Mouse (Mus musculus) regulatory T cell (primary cell): ENCODE measurements around the gene Slc36a2.
"Not testable (repeated sequence)": the region's sequence is repeated elsewhere in the genome, so short reads cannot be mapped to it uniquely, and the experiment has no call there.

Experiments used
- in situ Hi-C: fragments of 300-600 bp; cut with MboI, MseI; formaldehyde crosslinking; loops from one replicate; pipeline ENCODE4 v1.15.1; 2025; ENCODE audit warnings: high pct_unique_total_duplicates

Gene Slc36a2

DNA sequence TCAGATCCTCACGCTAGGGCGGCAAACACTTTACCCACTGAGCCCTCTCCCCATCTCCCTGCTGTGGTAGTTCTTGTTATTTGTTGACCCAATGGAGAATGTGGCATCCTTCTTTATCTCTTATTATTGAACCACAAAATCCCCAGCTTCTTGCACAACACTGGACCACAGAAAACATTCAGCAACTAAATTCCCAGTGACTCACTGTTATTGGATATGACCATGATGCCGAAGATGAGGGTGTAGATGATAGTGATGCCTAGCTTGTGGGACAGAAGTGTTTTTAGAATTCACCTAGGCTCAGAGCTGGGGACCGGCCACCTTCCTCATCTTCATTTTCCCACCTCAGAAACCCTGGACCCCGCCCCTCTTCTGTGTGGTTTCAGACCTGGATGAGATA, 50.0 kb downstream of the Slc36a2 start:
- in situ Hi-C loops: no loop called here

DNA sequence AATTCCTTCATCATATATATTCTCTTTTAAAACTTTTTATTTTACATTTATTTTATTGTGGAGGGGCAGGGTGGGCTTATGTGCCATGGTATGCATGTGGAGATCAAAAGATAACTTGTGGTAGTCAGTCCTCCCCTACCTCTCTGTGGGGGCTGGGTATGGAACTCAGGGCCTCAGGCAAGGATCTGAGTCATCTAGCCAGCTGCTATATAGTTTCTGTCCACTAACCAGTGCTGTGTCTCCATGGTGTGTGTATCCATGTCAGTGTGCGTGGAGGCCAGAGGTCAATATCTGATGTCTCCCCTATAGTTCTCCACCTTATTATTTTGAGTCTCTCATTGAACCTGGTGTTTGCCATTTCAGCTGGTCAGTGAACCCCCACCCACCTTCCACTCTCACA, 50.5 kb downstream of the Slc36a2 start:
- in situ Hi-C loops: no loop called here

DNA sequence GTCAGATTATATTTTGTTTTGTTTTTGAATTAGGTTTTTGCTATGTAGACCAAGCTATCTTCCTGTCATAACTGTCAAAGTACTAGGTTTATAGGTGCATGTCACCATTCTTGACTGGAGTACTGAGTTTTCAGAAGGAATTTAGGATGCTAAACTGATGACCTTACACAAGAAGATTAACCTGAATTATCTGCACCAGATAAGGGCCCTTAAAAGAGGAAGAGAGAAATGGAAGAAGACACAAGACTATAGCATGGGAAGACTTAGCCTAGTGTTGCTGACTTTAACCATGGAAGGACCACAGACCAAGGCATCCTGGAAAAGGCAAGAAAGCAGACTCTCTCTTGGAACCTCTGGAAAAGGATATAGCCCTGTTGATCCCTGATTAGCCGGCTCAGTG, 51.7 kb downstream of the Slc36a2 start:
- in situ Hi-C loops: no loop called here

DNA sequence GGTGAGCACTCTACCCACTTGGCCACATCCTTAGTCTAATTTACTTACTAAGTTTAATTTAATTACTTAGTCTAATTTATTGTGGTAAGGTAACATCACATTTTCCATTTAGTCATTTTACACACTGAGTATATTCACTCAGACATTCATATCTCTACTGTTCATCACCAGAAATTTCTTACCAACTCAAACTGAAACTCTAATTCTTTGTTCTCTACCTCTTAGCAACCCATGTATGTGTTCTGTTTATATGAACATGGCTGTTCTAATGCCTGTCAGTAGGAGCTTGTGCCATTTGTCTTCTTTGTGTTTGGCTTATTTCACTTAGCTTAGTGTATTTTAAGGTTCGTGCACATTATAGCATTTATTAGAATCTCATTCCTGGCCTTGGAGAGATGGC, 52.9 kb downstream of the Slc36a2 start:
- in situ Hi-C loops: no loop called here

DNA sequence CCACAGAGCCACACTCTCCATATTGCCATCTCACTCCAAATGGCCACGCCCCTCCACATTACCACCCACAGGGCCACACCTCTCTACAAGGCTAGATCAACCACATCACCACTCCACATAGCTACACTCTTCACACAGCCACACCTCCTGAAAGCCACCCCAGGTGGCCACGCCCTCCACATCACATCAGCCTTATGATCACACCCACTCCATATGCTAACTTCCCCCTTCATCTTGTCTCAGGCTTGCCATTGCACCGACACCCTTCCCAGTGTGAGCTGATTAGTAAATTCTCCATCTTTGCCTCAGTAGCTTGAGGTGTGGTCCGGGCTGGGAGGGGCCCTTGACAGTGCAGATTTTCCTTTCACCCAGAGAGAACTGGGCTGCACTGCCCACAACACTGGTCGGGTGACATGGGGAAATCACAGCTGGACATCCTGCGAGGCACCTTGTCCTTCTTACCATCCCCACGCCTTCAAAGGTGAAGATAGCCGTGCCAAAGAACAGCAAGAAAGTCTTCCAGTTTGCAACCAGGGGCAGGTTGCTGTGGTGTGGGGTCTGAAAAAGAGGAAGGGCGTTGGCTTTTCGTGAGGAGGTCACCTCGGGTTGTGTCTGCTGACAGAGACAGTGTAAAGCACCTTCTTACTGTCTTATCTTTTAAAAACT, 53.7 kb downstream of the Slc36a2 start:
- in situ Hi-C loops: no loop called here

DNA sequence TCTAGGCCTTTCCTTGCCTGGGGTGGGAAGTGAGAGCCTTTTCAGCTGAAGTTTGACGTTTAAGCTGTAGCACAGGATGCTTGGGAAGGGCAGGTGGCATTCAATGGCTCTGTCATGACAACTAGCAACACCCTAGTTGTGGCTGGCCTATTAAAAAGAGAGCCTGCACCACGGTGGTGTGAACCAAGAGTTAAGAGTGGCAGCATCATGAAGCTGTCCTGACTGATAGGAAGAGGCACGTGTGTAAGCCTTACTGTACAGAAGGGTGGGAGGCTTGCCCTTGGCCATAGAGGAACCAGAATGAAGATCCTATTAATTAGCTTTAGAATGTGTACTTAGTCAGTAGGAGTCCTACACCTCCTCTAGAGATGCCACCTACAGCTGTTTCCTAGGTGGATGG, 56.5 kb downstream of the Slc36a2 start:
- in situ Hi-C loops: no loop called here

DNA sequence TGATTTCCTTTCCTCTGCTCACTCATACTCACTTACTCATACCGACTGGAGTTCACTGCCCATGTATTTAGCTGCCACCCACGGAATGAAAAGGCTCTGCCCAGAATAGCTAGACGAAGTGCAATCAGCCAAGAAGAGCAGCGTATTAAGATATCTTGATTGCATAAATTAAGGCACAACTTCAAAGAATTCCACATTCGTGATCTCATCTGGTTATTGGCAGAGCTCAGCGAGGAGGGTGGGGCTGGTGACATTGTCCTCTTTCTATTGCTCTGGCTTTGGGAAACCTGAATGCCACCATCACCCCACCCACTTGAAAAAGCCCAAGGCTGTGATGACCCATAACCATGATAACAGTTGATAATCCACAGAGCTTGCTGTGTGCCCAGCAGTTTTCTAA, 56.9 kb downstream of the Slc36a2 start:
- in situ Hi-C loops: no loop called here

DNA sequence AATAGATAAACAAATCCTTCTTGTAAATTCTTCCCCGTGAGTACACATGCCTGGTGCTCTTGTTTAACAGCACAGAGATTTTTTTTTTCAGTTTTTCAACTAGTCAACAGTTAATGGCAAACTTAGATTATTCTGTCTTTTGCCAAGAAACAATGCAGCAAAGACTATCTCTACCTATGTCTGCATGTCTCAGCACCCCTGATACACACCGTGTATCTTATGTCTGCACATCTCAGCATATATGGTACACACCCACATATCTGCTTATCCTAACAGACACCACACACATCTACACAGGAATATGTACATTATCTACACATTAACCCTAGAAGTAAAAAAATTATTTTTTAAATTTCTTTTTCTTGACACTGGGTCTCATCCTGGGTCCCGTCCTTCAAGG, 58.2 kb downstream of the Slc36a2 start:
- in situ Hi-C loops: no loop called here

DNA sequence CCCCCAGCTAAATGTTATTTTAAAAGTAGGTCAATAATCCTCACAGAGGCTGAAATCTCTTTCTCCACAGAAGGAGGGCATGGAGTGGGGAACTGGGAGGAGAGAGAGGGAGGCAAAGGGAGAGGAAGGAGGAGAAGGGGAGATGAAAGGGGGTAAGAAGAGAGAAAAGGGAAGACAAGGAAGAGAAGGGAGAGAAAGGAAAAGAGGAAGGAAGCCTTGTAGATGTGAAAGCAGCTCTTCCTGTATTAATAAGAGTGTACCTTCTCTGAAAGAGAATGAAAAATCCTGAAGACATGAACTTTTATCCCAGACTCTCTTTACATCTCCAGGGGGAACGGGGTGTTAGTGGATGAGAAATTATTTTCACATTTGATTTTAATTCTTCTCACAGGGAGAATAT, 63.4 kb downstream of the Slc36a2 start:
- in situ Hi-C loops: no loop called here

DNA sequence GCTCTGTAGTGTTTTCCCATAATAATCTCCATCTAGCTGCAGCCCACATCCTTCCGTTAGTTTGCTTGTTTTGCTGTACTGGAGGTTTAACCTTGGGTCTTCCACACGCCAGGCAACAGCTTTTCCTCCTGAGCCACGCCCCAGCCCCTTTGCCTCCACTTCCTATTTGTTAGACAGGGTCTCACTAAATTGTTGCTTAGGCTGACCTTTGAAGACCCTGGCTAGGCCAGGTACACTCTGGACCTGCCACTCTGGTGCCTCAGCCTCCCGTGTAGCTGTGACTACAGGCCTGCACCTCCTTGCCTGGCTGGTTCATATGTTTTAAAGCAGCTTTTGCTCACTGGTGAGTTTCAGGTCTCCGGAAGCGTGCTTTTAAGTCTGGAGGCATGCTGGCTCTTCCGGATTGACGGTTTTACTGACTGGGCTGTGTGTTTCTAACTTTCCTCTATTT, 64.0 kb downstream of the Slc36a2 start:
- in situ Hi-C loops: no loop called here

DNA sequence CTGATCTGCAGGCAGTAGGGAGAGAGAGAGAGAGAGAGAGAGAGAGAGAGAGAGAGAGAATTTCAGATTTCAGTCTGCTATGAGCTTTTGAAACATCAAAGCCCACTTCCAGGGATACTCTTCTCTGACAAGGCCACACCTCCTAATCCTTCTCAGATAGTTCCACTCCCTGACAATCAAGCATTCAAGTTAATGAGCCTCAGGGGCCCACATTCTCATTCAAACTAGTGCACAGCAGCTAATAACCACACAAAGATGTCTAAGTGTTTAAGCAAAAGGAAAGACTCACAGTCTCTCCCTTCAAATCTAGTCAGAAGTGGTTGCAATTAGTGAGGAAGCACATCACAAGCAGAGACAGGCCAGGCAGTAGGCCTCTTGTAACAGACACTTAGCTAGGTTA, 64.6 kb downstream of the Slc36a2 start:
- in situ Hi-C loops: no loop called here

DNA sequence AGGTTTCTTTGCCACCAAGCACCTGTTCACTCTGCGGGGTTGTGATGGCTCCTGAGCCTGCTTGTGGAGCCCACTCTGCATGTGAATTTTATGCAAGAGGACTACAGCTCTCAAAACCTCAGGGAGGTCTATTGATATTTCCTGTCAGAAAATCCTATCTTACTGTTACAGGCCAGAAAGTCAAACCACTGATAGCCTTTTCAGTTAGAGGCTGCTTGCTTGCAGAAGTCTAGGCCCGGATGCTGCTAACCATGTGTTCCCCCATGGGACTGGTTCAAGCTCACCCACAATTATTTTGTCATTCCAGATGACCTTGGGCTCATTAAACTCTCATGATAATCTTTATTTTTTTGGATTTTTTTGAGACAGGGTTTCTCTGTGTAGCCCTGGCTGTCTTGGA, 67.8 kb downstream of the Slc36a2 start:
- in situ Hi-C loops: no loop called here

DNA sequence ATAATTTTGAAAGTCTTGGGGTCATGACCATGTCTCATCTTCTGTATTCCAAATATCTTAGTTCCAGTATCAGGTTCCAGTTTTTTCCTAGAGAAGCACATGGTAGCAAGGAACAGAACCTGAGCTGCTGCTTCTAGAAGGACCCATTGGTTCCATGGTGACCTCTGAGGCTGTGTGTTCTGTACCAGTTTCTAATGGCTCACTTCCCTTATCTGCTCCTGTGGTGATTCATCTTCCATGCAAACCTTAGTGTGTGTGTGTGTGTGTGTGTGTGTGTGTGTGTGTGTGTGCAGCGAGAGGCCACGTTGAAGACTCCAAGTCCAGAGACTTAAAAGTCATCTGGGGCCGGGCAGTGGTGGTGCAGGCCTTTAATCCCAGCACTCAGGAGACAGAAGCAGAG, 68.9 kb downstream of the Slc36a2 start:
- in situ Hi-C loops: no loop called here

DNA sequence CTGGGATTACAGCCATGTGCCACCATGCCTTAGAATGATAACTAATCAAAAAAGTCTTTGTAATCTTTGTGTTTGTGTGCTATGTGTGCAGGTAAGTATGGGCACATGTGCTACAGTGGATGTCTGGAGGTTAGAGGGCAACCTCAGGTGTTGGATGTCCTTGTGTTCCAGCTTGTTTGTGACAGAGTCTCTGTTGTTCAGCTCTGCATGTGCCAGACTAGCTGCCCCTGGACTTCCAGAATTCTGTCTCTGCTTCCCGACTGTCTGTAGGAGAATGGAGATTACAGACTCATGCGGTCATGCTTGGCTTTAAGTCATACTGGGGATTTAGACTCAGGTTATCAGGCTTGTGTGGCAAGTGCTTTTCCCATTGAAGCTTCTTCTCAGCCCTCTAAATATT, 70.6 kb downstream of the Slc36a2 start:
- in situ Hi-C loops: no loop called here

DNA sequence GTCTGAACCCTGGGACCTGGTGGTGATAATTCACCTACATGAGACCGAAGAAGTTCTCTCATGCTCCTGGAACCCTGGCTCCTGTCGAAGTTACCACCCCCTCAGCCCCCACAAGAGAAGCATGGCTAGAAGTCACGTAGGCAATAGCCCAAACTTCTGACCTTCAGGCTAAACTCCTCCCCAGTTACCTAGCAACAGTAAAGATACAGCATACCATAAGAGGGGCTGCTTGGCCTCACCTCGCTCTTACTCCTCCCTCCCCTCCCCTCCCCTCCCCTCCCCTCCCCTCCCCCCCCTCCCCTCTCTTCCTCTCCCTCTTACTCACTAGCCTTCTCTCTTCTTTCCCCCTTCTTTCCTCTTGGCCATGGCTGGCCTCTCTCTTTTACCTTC, 71.0 kb downstream of the Slc36a2 start:
- in situ Hi-C loops: not testable (repeated sequence)

DNA sequence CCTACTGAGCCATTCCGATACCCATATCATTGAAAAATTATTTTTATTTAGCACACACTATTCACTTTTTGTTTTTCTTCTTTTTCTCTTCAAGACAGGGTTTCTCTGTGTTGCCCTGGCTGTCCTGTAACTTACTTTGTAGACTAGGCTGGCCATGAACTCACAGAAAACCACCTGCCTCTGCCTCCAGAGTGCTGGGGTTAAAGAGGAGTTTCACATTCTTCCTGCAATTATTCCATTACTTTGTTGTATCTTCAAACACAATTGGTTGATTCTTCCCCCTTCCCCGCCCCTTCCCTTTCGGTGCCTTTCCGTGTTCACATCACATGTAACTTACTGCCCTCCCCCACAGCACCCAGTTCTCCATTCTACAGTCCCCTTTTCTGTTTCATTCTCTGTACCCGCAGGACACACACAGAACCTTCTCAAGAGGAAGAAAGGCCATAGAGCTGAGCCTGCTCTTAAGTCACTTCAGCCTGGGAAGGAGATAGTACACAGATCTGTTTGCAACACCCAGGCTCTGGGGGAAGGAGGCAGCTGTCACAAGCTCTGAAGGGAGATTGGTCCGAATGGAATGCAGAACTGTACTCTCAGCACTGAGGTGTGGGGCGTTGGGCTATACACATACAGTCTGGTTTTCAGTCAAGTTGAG, 71.5 kb downstream of the Slc36a2 start:
- in situ Hi-C loops: no loop called here

DNA sequence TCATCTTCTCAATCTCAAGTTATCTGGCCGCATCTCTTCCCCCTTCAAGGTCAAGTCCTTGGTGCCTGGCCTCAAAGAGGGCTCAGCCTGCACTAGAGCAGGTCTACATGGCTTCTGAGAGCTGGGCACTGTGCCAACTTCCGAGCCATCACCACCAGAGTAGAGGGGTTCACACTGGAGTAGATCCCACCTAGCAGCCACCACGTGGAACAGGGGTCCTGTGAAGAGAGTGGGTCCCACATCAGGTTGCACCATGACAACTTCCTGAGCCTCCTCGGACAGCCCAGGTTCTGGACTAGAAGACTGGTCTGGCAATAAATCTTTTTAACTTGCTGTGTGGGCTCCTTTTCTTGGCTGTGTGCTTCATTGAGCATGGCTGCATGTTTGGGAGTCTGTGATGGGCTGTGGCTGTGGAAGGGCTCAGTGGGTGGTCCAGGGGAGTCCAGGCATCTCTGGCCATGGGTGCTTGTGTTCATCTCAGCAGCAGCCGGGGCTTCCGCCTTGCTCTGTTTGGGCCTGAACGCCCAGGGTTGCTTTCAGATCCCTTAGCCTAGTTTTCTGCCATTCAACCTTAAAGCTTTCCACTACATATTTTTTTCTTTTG, 74.2 kb downstream of the Slc36a2 start:
- in situ Hi-C loops: no loop called here

DNA sequence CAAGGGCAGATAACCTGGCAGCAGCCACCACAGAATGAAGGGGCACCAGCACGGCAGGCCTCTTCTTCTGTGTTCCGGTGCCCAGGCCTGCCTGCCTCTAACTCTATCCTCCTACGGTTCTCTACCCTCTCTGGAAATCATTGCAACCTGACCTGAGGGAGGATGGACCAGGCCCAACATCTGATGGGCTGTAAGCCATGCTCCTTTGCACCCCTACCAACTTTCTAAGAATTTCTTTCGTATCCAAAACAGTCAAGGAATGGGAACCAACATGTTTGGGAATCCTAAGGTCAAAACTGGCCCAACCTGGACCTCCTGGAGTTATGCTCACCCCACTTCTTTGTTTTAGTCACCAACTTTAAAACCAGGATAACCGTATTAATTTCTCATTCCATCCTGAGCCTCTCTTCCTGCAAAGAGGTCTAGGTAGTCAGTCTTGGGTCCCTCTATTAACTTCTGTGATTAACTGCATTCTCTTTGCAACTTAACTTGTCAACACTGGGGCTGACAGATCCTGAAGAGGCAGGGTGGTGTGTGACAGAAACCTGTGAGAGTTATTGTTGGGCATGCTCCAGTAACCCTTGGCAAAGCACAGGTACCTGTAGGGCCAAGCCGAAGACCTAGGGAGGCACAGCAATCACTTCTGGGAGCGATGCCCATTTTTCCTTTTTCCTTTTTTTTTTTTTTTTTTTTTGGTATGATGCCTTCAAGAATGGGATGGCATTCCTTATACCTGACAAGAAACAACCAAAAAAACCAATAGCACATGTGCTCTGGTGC, 75.2 kb downstream of the Slc36a2 start:
- in situ Hi-C loops: no loop called here
